Mouse (Mus musculus): Measurements from ENCODE around the gene Ephb2. TPM values are rescaled to one million over a fixed set of nuclear protein-coding genes. Genes with fewer than 3 reads are reported as not detected.

Gene Ephb2
- polyA plus RNA-seq, 1 experiment from 2014 or later: 10.3 TPM

GRCm38 (mm10) chr4:136631237-136631994, 204.4 kb downstream of the Ephb2 start:
- Histone ChIP-seq H3K4me1 (no peaks in the 10 kb centered on the region), H3K4me3 (no peak overlapping the region), H3K27ac (no peak overlapping the region), H3K9ac (no peak overlapping the region), H3K4me2 (replicated peaks) (no peak overlapping the region), H3K9me3 (peaks cover 9% of the 10 kb centered on the region; the same call in 1 of the 2 replicates), H3K36me3 (no peaks in the 10 kb centered on the region), H3K27me3 (peaks cover 11% of the 10 kb centered on the region)
- ATAC-seq (ENCODE audit: low FRiP score, low read depth): no peak
- WGBS: 81% methylated on average over 11 of the region's 11 CpGs

- H3K4me2 ChIP-seq (replicated peaks): no peak overlapping the region
- no peaks in the 10 kb centered on the region for H3K4me1 ChIP-seq
- WGBS: 75% methylated on average over 6 of the region's 6 CpGs
- no peak overlapping the region for H3K27ac ChIP-seq
- no peak overlapping the region for H3K9ac ChIP-seq
- H3K36me3 ChIP-seq: no peaks in the 10 kb centered on the region
- 0 out of 2 replicates have a peak, but pooled peaks cover 5% of the 10 kb centered on the region for H3K27me3 ChIP-seq
- H3K4me3 ChIP-seq: no peak overlapping the region
- no peaks in the 10 kb centered on the region for H3K9me3 ChIP-seq
- ATAC-seq (ENCODE audit: low FRiP score, low read depth): no peak
These were observed 209.2 kb downstream of the Ephb2 start for GRCm38 (mm10) chr4:136626590-136626989.

- ATAC-seq (ENCODE audit: low FRiP score, low read depth): no peak
- no peaks in the 10 kb centered on the region for H3K4me1 ChIP-seq
- peak within 1 kb of the TSS; percentile 19 for H3K9ac ChIP-seq
- H3K36me3 ChIP-seq: no peaks in the 10 kb centered on the region
- H3K27me3 ChIP-seq: 0 out of 2 replicates have a peak, but pooled peaks cover 7% of the 10 kb centered on the region
- no peak within 1 kb of the TSS for H3K4me3 ChIP-seq
- H3K4me2 ChIP-seq (replicated peaks): no peak within 1 kb of the TSS
- no peaks in the 10 kb centered on the region for H3K9me3 ChIP-seq
- H3K27ac ChIP-seq: no peak within 1 kb of the TSS
- WGBS: 47% methylated on average over 6 of the region's 6 CpGs
These were observed 213.4 kb downstream of the Ephb2 start, which contains the start of gene Lactbl1 for GRCm38 (mm10) chr4:136622388-136622787. Gene Lactbl1, plus strand, starts transcription at chr4:136622621.

GRCm38 (mm10) chr4:136621956-136622355, 213.8 kb downstream of the Ephb2 start:
- Histone ChIP-seq H3K4me1 (no peaks in the 10 kb centered on the region), H3K4me3 (no peak overlapping the region), H3K27ac (no peak overlapping the region), H3K27me3 (0 out of 2 replicates have a peak, but pooled peaks cover 7% of the 10 kb centered on the region), H3K9ac (no peak overlapping the region), H3K4me2 (replicated peaks) (no peak overlapping the region), H3K9me3 (no peaks in the 10 kb centered on the region), H3K36me3 (no peaks in the 10 kb centered on the region)
- 46% methylated on average over 5 of the region's 5 CpGs for WGBS
- ATAC-seq (ENCODE audit: low FRiP score, low read depth): no peak

GRCm38 (mm10) chr4:136621336-136621735, 214.5 kb downstream of the Ephb2 start:
- Histone ChIP-seq H3K9me3 (no peaks in the 10 kb centered on the region), H3K4me2 (replicated peaks) (no peak overlapping the region), H3K4me1 (no peaks in the 10 kb centered on the region), H3K27me3 (0 out of 2 replicates have a peak, but pooled peaks cover 7% of the 10 kb centered on the region), H3K9ac (no peak overlapping the region), H3K27ac (no peak overlapping the region), H3K36me3 (no peaks in the 10 kb centered on the region), H3K4me3 (no peak overlapping the region)
- WGBS: 0% methylated on average over 1 of the region's 1 CpGs
- peak; percentile 40; the same call in 1 of the 2 replicates for ATAC-seq (ENCODE audit: low FRiP score, low read depth)

- H3K9ac ChIP-seq: no peak overlapping the region
- H3K27me3 ChIP-seq: no peaks in the 10 kb centered on the region
- 55% methylated on average over 7 of the region's 7 CpGs for WGBS
- no peaks in the 10 kb centered on the region for H3K4me1 ChIP-seq
- H3K4me3 ChIP-seq: no peak overlapping the region
- H3K4me2 ChIP-seq (replicated peaks): no peak overlapping the region
- ATAC-seq (ENCODE audit: low FRiP score, low read depth): no peak
- H3K36me3 ChIP-seq: no peaks in the 10 kb centered on the region
- H3K27ac ChIP-seq: no peak overlapping the region
- no peaks in the 10 kb centered on the region for H3K9me3 ChIP-seq
These were observed 222.1 kb downstream of the Ephb2 start for GRCm38 (mm10) chr4:136613657-136614056.

GRCm38 (mm10) chr4:136610387-136610856, 225.4 kb downstream of the Ephb2 start, which contains the start of gene Tex46:
Gene Tex46, plus strand, starts transcription at chr4:136610437.
- no peak for ATAC-seq (ENCODE audit: low FRiP score, low read depth)
- Histone ChIP-seq H3K4me3 (no peak within 1 kb of the TSS), H3K9ac (no peak within 1 kb of the TSS), H3K4me1 (no peaks in the 10 kb centered on the region), H3K9me3 (no peaks in the 10 kb centered on the region), H3K4me2 (replicated peaks) (no peak within 1 kb of the TSS), H3K27me3 (no peaks in the 10 kb centered on the region), H3K36me3 (no peaks in the 10 kb centered on the region), H3K27ac (no peak within 1 kb of the TSS)
- WGBS: 72% methylated on average over 4 of the region's 4 CpGs

- peaks cover 4% of the 10 kb centered on the region for H3K4me1 ChIP-seq
- no peaks in the 10 kb centered on the region for H3K27me3 ChIP-seq
- H3K27ac ChIP-seq: no peak overlapping the region
- H3K36me3 ChIP-seq: no peaks in the 10 kb centered on the region
- H3K4me3 ChIP-seq: no peak overlapping the region
- 89% methylated on average over 19 of the region's 19 CpGs for WGBS
- H3K9ac ChIP-seq: no peak overlapping the region
- no peak for ATAC-seq (ENCODE audit: low FRiP score, low read depth)
- no peak overlapping the region for H3K4me2 ChIP-seq (replicated peaks)
- H3K9me3 ChIP-seq: no peaks in the 10 kb centered on the region
These were observed 229.9 kb downstream of the Ephb2 start for GRCm38 (mm10) chr4:136605756-136606485.

GRCm38 (mm10) chr4:136602568-136602967, 233.2 kb downstream of the Ephb2 start, which contains the start of gene Kdm1a:
Gene Kdm1a, minus strand, starts transcription at chr4:136602723.
- peaks cover 13% of the 10 kb centered on the region for H3K4me1 ChIP-seq
- ATAC-seq (ENCODE audit: low FRiP score, low read depth): peak; percentile 82
- peak within 1 kb of the TSS; percentile 91 for H3K27ac ChIP-seq
- under 1% methylated on average over 37 of the region's 45 CpGs for whole genome bisulfite sequencing
- H3K27me3 ChIP-seq: no peaks in the 10 kb centered on the region
- H3K4me2 ChIP-seq (replicated peaks): peak within 1 kb of the TSS; percentile 69
- H3K4me3 ChIP-seq: peak within 1 kb of the TSS; percentile 98
- no peaks in the 10 kb centered on the region; the same call in 1 of the 2 replicates for H3K36me3 ChIP-seq
- H3K9ac ChIP-seq: peak within 1 kb of the TSS; percentile 100
- H3K9me3 ChIP-seq: no peaks in the 10 kb centered on the region

GRCm38 (mm10) chr4:136602018-136602554, 233.7 kb downstream of the Ephb2 start:
- WGBS: under 1% methylated on average over 49 of the region's 68 CpGs
- peak; percentile 45; the same call in 1 of the 2 replicates for ATAC-seq (ENCODE audit: low FRiP score, low read depth)

GRCm38 (mm10) chr4:136601476-136601875, 234.3 kb downstream of the Ephb2 start:
- 2% methylated on average over 13 of the region's 13 CpGs for WGBS
- H3K27me3 ChIP-seq: no peaks in the 10 kb centered on the region
- no peaks in the 10 kb centered on the region for H3K9me3 ChIP-seq
- peak overlapping the region; percentile 100 for H3K9ac ChIP-seq
- H3K4me3 ChIP-seq: peak overlapping the region; percentile 98
- peak overlapping the region; percentile 91; the same call in 1 of the 2 replicates for H3K27ac ChIP-seq
- peak overlapping the region; percentile 69 for H3K4me2 ChIP-seq (replicated peaks)
- no peak; the same call in 1 of the 2 replicates for ATAC-seq (ENCODE audit: low FRiP score, low read depth)
- no peaks in the 10 kb centered on the region; the same call in 1 of the 2 replicates for H3K36me3 ChIP-seq
- peaks cover 13% of the 10 kb centered on the region for H3K4me1 ChIP-seq

More at GRCm38 (mm10) chr4:136602018-136602554, 233.7 kb downstream of the Ephb2 start:
- Histone ChIP-seq H3K4me1 (peaks cover 13% of the 10 kb centered on the region), H3K9me3 (no peaks in the 10 kb centered on the region), H3K9ac (peak overlapping the region; percentile 100), H3K4me2 (replicated peaks) (peak overlapping the region; percentile 69), H3K27ac (peak overlapping the region; percentile 91), H3K4me3 (peak overlapping the region; percentile 98), H3K36me3 (no peaks in the 10 kb centered on the region; the same call in 1 of the 2 replicates), H3K27me3 (no peaks in the 10 kb centered on the region)

All from limb, embryonic 13.5 days (tissue).